Mouse (Mus musculus) effector memory CD4-positive, alpha-beta T cell, adult 7 months (primary cell): ENCODE data around the gene Phka1. TPM values are rescaled to one million over a fixed set of nuclear protein-coding genes. Genes with fewer than 3 reads are reported as not detected.

ENCODE experiments used
- polyA plus RNA-seq: library from polyadenylated mRNA; unstranded; fragments of 100-300 nt; shearing (Covaris generic); gene quantifications from one replicate; pipeline ENCODE4 v1.2.1, GENCODE M21; 2017

Phka1 gene
- polyA plus RNA-seq, result 0.59 TPM

GRCm38 (mm10) chrX:102643823-102644572 is at the start of gene Phka1:
TSS of gene Phka1 (minus strand) at chrX:102644246.

GRCm38 (mm10) chrX:102686872-102687271 is 42.8 kb upstream of the Phka1 start, which contains the start of gene Gm3880:
TSS of gene Gm3880 (minus strand) at chrX:102686972.

GRCm38 (mm10) chrX:102504644-102505481 is 139.2 kb downstream of the Phka1 start, which contains the start of gene Hdac8:
TSS of gene Hdac8 (minus strand) at chrX:102505359.

Other genes starting within 250 kb of the Phka1 start
- gene Hdac8, start 138.9 kb downstream of the Phka1 start, polyA plus RNA-seq, result 10.0 TPM
- gene Gm3880, start 42.7 kb upstream of the Phka1 start, polyA plus RNA-seq, result not detected
- gene Gm9112, start 63.4 kb upstream of the Phka1 start, polyA plus RNA-seq, result not detected
- not detected for gene Dmrtc1b, start 63.6 kb upstream of the Phka1 start, polyA plus RNA-seq
- not detected for gene Dmrtc1c1, start 158.7 kb upstream of the Phka1 start, polyA plus RNA-seq
- gene Dmrtc1c2, start 210.4 kb upstream of the Phka1 start, polyA plus RNA-seq, result not detected
- 0.39 TPM for gene 1700031F05Rik, start 223.7 kb upstream of the Phka1 start, polyA plus RNA-seq